Mouse (Mus musculus) hindbrain, embryonic 13.5 days (tissue): ENCODE results near the gene Olfr1440. TPM values are rescaled to one million over a fixed set of nuclear protein-coding genes. Genes with fewer than 3 reads are reported as not detected.
A peak's percentile ranks its signal among the peaks of the same experiment; 100 is the strongest.

ENCODE experiments used
- ATAC-seq: fragments of 200-750 bp; cut with Nextera tagmentation; 2 replicates; pipeline ENCODE4 v1.8.0; 2017; ENCODE audit warnings: moderate TSS enrichment; ENCODE audit not compliant: low FRiP score
- H3K27ac ChIP-seq: fragments of 300-500 bp; sonication (generic); 2 replicates; pipeline ENCODE4 v1.5.1; 2015; ENCODE audit warnings: inconsistent platforms, mild to moderate bottlenecking, moderate library complexity
- H3K27me3 ChIP-seq: fragments of 300-500 bp; sonication (generic); 2 replicates; pipeline ENCODE4 v1.6.1; 2015; ENCODE audit warnings: mild to moderate bottlenecking, inconsistent platforms
- H3K36me3 ChIP-seq: fragments of 300-500 bp; sonication (generic); 2 replicates; pipeline ENCODE4 v1.6.1; 2015; ENCODE audit warnings: mild to moderate bottlenecking, inconsistent platforms
- H3K4me1 ChIP-seq: fragments of 300-500 bp; sonication (generic); replicated peaks from 2 replicates; pipeline ENCODE4 v1.6.1; 2015; ENCODE audit warnings: inconsistent platforms
- H3K4me2 ChIP-seq: fragments of 300-500 bp; sonication (generic); 2 replicates; pipeline ENCODE4 v1.6.1; 2015; ENCODE audit warnings: inconsistent platforms, mild to moderate bottlenecking, moderate library complexity
- H3K4me3 ChIP-seq: fragments of 300-500 bp; sonication (generic); 2 replicates; pipeline ENCODE4 v1.5.1; 2015; ENCODE audit warnings: mild to moderate bottlenecking, inconsistent platforms
- H3K9ac ChIP-seq: fragments of 300-500 bp; sonication (generic); 2 replicates; pipeline ENCODE4 v1.6.1; 2015; ENCODE audit warnings: mild to moderate bottlenecking, inconsistent platforms
- H3K9me3 ChIP-seq: fragments of 300-500 bp; sonication (generic); 2 replicates; pipeline ENCODE4 v1.6.1; 2016; ENCODE audit warnings: inconsistent platforms
- WGBS: fragments of 180-500 bp; shearing (Covaris S2); methylation state at CpG from one replicate; pipeline ENCODE4 v1.1.7; 2015; 5-methylcytosine and 5-hydroxymethylcytosine counted together
- polyA plus RNA-seq: library from polyadenylated mRNA; unstranded; fragments of >200 nt; fragmentation: Nextera tagmentation; extraction: Ambion mirVana; gene quantifications from 2 replicates; pipeline ENCODE4 v1.2.1, GENCODE M21; 2015

Olfr1440 gene
- polyA plus RNA-seq = not detected in 2 replicates

- no peak within 1 kb of the TSS for H3K9ac ChIP-seq
- no peaks in the 10 kb centered on the region for H3K9me3 ChIP-seq
- no peak for ATAC-seq
- no peaks in the 10 kb centered on the region for H3K36me3 ChIP-seq
- no peak within 1 kb of the TSS for H3K4me3 ChIP-seq
- H3K4me1 ChIP-seq = no peaks in the 10 kb centered on the region
- 84% methylated on average over 2 of the region's 2 CpGs for WGBS
- no peak within 1 kb of the TSS for H3K27ac ChIP-seq
- H3K4me2 ChIP-seq = no peak within 1 kb of the TSS
- no peaks in the 10 kb centered on the region for H3K27me3 ChIP-seq
Measured at GRCm38 (mm10) chr19:12386979-12387378, at the start of gene Olfr1440. Gene Olfr1440, plus strand, starts transcription at chr19:12387279.

GRCm38 (mm10) chr19:12373004-12373403 is 14.1 kb upstream of the Olfr1440 start:
- WGBS = 78% methylated on average over 3 of the region's 3 CpGs
- Histone ChIP-seq H3K9me3 (no peaks in the 10 kb centered on the region), H3K27ac (no peak overlapping the region), H3K4me1 (no peaks in the 10 kb centered on the region), H3K27me3 (no peaks in the 10 kb centered on the region), H3K9ac (no peak overlapping the region), H3K36me3 (no peaks in the 10 kb centered on the region), H3K4me2 (no peak overlapping the region), H3K4me3 (no peak overlapping the region)
- no peak for ATAC-seq

- no peak for ATAC-seq
- 76% methylated on average over 2 of the region's 2 CpGs for WGBS
- H3K4me1 ChIP-seq = no peaks in the 10 kb centered on the region
Measured at GRCm38 (mm10) chr19:12374465-12375025, 12.5 kb upstream of the Olfr1440 start.

GRCm38 (mm10) chr19:12413737-12414136 is 26.7 kb downstream of the Olfr1440 start:
- no peak overlapping the region for H3K4me2 ChIP-seq
- H3K27ac ChIP-seq = no peak overlapping the region
- H3K4me3 ChIP-seq = no peak overlapping the region
- H3K9me3 ChIP-seq = no peaks in the 10 kb centered on the region
- H3K4me1 ChIP-seq = no peaks in the 10 kb centered on the region
- no peaks in the 10 kb centered on the region for H3K27me3 ChIP-seq
- no peak for ATAC-seq
- H3K9ac ChIP-seq = no peak overlapping the region
- no peaks in the 10 kb centered on the region for H3K36me3 ChIP-seq

More at GRCm38 (mm10) chr19:12374465-12375025, 12.5 kb upstream of the Olfr1440 start:
- Histone ChIP-seq H3K9me3 (no peaks in the 10 kb centered on the region), H3K27me3 (no peaks in the 10 kb centered on the region), H3K27ac (no peak overlapping the region), H3K4me2 (no peak overlapping the region), H3K9ac (no peak overlapping the region), H3K4me3 (no peak overlapping the region), H3K36me3 (no peaks in the 10 kb centered on the region)

GRCm38 (mm10) chr19:12417361-12417760 is 30.3 kb downstream of the Olfr1440 start, which contains the start of gene Olfr1441:
Gene Olfr1441, plus strand, starts transcription at chr19:12417433.
- Histone ChIP-seq H3K9ac (no peak within 1 kb of the TSS), H3K27ac (no peak within 1 kb of the TSS)
- ATAC-seq = no peak

GRCm38 (mm10) chr19:12418312-12418711 is 31.2 kb downstream of the Olfr1440 start:
- 88% methylated on average over 3 of the region's 3 CpGs for WGBS
- Histone ChIP-seq H3K9ac (no peak overlapping the region), H3K4me2 (no peak overlapping the region), H3K27me3 (no peaks in the 10 kb centered on the region), H3K36me3 (no peaks in the 10 kb centered on the region), H3K4me3 (no peak overlapping the region), H3K27ac (no peak overlapping the region), H3K4me1 (no peaks in the 10 kb centered on the region), H3K9me3 (no peaks in the 10 kb centered on the region)
- no peak for ATAC-seq

More at GRCm38 (mm10) chr19:12417361-12417760, 30.3 kb downstream of the Olfr1440 start, which contains the start of gene Olfr1441:
- Histone ChIP-seq H3K36me3 (no peaks in the 10 kb centered on the region), H3K9me3 (no peaks in the 10 kb centered on the region), H3K4me1 (no peaks in the 10 kb centered on the region), H3K4me3 (no peak within 1 kb of the TSS), H3K4me2 (no peak within 1 kb of the TSS), H3K27me3 (no peaks in the 10 kb centered on the region)

- Histone ChIP-seq H3K36me3 (no peaks in the 10 kb centered on the region), H3K27me3 (no peaks in the 10 kb centered on the region), H3K4me1 (no peaks in the 10 kb centered on the region), H3K9me3 (no peaks in the 10 kb centered on the region), H3K9ac (no peak overlapping the region), H3K4me3 (no peak overlapping the region), H3K27ac (no peak overlapping the region), H3K4me2 (no peak overlapping the region)
- WGBS = 79% methylated on average over 6 of the region's 6 CpGs
- no peak for ATAC-seq
Measured at GRCm38 (mm10) chr19:12420555-12420954, 33.5 kb downstream of the Olfr1440 start.

- Histone ChIP-seq H3K9ac (no peak overlapping the region), H3K27ac (no peak overlapping the region), H3K4me3 (no peak overlapping the region), H3K4me1 (no peaks in the 10 kb centered on the region), H3K9me3 (no peaks in the 10 kb centered on the region), H3K36me3 (no peaks in the 10 kb centered on the region), H3K27me3 (no peaks in the 10 kb centered on the region), H3K4me2 (no peak overlapping the region)
- ATAC-seq = no peak
- WGBS = 84% methylated on average over 1 of the region's 1 CpGs
Measured at GRCm38 (mm10) chr19:12421680-12422079, 34.6 kb downstream of the Olfr1440 start.

GRCm38 (mm10) chr19:12427101-12427500 is 40.0 kb downstream of the Olfr1440 start:
- 95% methylated on average over 5 of the region's 5 CpGs for WGBS
- Histone ChIP-seq H3K9ac (no peak overlapping the region), H3K36me3 (no peaks in the 10 kb centered on the region), H3K4me1 (no peaks in the 10 kb centered on the region), H3K27me3 (no peaks in the 10 kb centered on the region), H3K4me3 (no peak overlapping the region), H3K27ac (no peak overlapping the region), H3K4me2 (no peak overlapping the region), H3K9me3 (no peaks in the 10 kb centered on the region)
- no peak for ATAC-seq

- Histone ChIP-seq H3K9me3 (no peaks in the 10 kb centered on the region), H3K36me3 (no peaks in the 10 kb centered on the region), H3K4me2 (no peak within 1 kb of the TSS), H3K4me1 (no peaks in the 10 kb centered on the region), H3K27ac (no peak within 1 kb of the TSS), H3K27me3 (no peaks in the 10 kb centered on the region), H3K4me3 (no peak within 1 kb of the TSS), H3K9ac (no peak within 1 kb of the TSS)
- no peak for ATAC-seq
- 96% methylated on average over 6 of the region's 6 CpGs for WGBS
Measured at GRCm38 (mm10) chr19:12427605-12428004, 40.5 kb downstream of the Olfr1440 start, which contains the start of gene Pfpl. Gene Pfpl, plus strand, starts transcription at chr19:12427905.

GRCm38 (mm10) chr19:12433033-12433432 is 46.0 kb downstream of the Olfr1440 start:
- H3K36me3 ChIP-seq = no peaks in the 10 kb centered on the region
- no peak overlapping the region for H3K4me2 ChIP-seq
- no peak overlapping the region for H3K27ac ChIP-seq
- no peaks in the 10 kb centered on the region for H3K27me3 ChIP-seq
- 0% methylated on average over 2 of the region's 2 CpGs for WGBS
- no peak overlapping the region for H3K4me3 ChIP-seq
- no peaks in the 10 kb centered on the region for H3K4me1 ChIP-seq
- ATAC-seq = peak; percentile 69; the same call in 1 of the 2 replicates
- H3K9me3 ChIP-seq = no peaks in the 10 kb centered on the region
- H3K9ac ChIP-seq = no peak overlapping the region

GRCm38 (mm10) chr19:12435011-12435416 is 47.9 kb downstream of the Olfr1440 start:
- no peaks in the 10 kb centered on the region for H3K27me3 ChIP-seq
- 82% methylated on average over 4 of the region's 4 CpGs for WGBS
- ATAC-seq = no peak
- no peak overlapping the region for H3K27ac ChIP-seq
- H3K36me3 ChIP-seq = no peaks in the 10 kb centered on the region
- no peak overlapping the region for H3K9ac ChIP-seq
- no peaks in the 10 kb centered on the region for H3K4me1 ChIP-seq
- no peak overlapping the region for H3K4me2 ChIP-seq
- no peak overlapping the region for H3K4me3 ChIP-seq
- H3K9me3 ChIP-seq = no peaks in the 10 kb centered on the region

GRCm38 (mm10) chr19:12435750-12436524 is 48.9 kb downstream of the Olfr1440 start:
- Histone ChIP-seq H3K4me1 (no peaks in the 10 kb centered on the region), H3K27ac (no peak overlapping the region), H3K27me3 (no peaks in the 10 kb centered on the region), H3K4me3 (no peak overlapping the region), H3K36me3 (no peaks in the 10 kb centered on the region), H3K4me2 (no peak overlapping the region), H3K9me3 (no peaks in the 10 kb centered on the region), H3K9ac (no peak overlapping the region)
- ATAC-seq = no peak
- 87% methylated on average over 4 of the region's 4 CpGs for WGBS
